Mouse (Mus musculus): ENCODE results near the gene Drd5.

Drd5 gene

GRCm38 (mm10) chr5:38318966-38319786 lies at the start of gene Drd5:
Gene Drd5 (plus strand): TSS chr5:38319367.
- in situ Hi-C loops (cut with MboI, MseI) = loop anchor here in 1 of 2 experiments (5.0 kb wide), 1 partner anchor 193 kb away; no protein-coding TSS in a partner anchor

GRCm38 (mm10) chr5:38270942-38271341 lies 48.2 kb upstream of the Drd5 start:
- in situ Hi-C loops (cut with MboI, MseI) = no loop called here

- in situ Hi-C loops (cut with MboI, MseI) = no loop called here
Measured at GRCm38 (mm10) chr5:38273831-38274230, 45.3 kb upstream of the Drd5 start.

- in situ Hi-C loops (cut with MboI, MseI) = no loop called here
Measured at GRCm38 (mm10) chr5:38275771-38276170, 43.4 kb upstream of the Drd5 start, which contains the start of gene Otop1. Gene Otop1 (plus strand): TSS chr5:38275972.

- in situ Hi-C loops (cut with MboI, MseI) = no loop called here
Measured at GRCm38 (mm10) chr5:38276451-38276850, 42.7 kb upstream of the Drd5 start.

- in situ Hi-C loops (cut with MboI, MseI) = no loop called here
Measured at GRCm38 (mm10) chr5:38277098-38277866, 41.9 kb upstream of the Drd5 start.

GRCm38 (mm10) chr5:38277936-38278600 lies 41.1 kb upstream of the Drd5 start:
- in situ Hi-C loops (cut with MboI, MseI) = no loop called here

GRCm38 (mm10) chr5:38280075-38280474 lies 39.1 kb upstream of the Drd5 start:
- in situ Hi-C loops (cut with MboI, MseI) = no loop called here

GRCm38 (mm10) chr5:38285724-38286123 lies 33.4 kb upstream of the Drd5 start:
- in situ Hi-C loops (cut with MboI, MseI) = no loop called here

- in situ Hi-C loops (cut with MboI, MseI) = no loop called here
Measured at GRCm38 (mm10) chr5:38288476-38288875, 30.7 kb upstream of the Drd5 start.

GRCm38 (mm10) chr5:38301761-38302411 lies 17.3 kb upstream of the Drd5 start:
- in situ Hi-C loops (cut with MboI, MseI) = no loop called here

- in situ Hi-C loops (cut with MboI, MseI) = no loop called here
Measured at GRCm38 (mm10) chr5:38302651-38303050, 16.5 kb upstream of the Drd5 start.

- in situ Hi-C loops (cut with MboI, MseI) = loop anchor here (5.0 kb wide), 2 partner anchors 162 to 332 kb away; no protein-coding TSS in a partner anchor
Measured at GRCm38 (mm10) chr5:38305241-38305640, 13.9 kb upstream of the Drd5 start.

- in situ Hi-C loops (cut with MboI, MseI) = loop anchor here (5.0 kb wide), 2 partner anchors 160 to 330 kb away; no protein-coding TSS in a partner anchor
Measured at GRCm38 (mm10) chr5:38307255-38308101, 11.7 kb upstream of the Drd5 start.

GRCm38 (mm10) chr5:38308873-38309272 lies 10.3 kb upstream of the Drd5 start:
- in situ Hi-C loops (cut with MboI, MseI) = loop anchor here (5.0 kb wide), 2 partner anchors 158 to 328 kb away; no protein-coding TSS in a partner anchor

GRCm38 (mm10) chr5:38309795-38310194 lies 9.4 kb upstream of the Drd5 start:
- in situ Hi-C loops (cut with MboI, MseI) = loop anchor here (5.0 kb wide), 2 partner anchors 158 to 328 kb away; no protein-coding TSS in a partner anchor

- in situ Hi-C loops (cut with MboI, MseI) = no loop called here
Measured at GRCm38 (mm10) chr5:38333381-38333780, 14.2 kb downstream of the Drd5 start.

- in situ Hi-C loops (cut with MboI, MseI) = no loop called here
Measured at GRCm38 (mm10) chr5:38334582-38334981, 15.4 kb downstream of the Drd5 start.

GRCm38 (mm10) chr5:38343101-38343500 lies 23.9 kb downstream of the Drd5 start:
- in situ Hi-C loops (cut with MboI, MseI) = no loop called here

Measured in T-helper 17 cell (primary cell).